Mouse (Mus musculus): Measurements from ENCODE around the gene Celf2. TPM values are rescaled to one million over a fixed set of nuclear protein-coding genes. Genes with fewer than 3 reads are reported as not detected.

The Celf2 gene
- polyA plus RNA-seq, 1 experiment from 2014 or later = 11.2 TPM

DNA sequence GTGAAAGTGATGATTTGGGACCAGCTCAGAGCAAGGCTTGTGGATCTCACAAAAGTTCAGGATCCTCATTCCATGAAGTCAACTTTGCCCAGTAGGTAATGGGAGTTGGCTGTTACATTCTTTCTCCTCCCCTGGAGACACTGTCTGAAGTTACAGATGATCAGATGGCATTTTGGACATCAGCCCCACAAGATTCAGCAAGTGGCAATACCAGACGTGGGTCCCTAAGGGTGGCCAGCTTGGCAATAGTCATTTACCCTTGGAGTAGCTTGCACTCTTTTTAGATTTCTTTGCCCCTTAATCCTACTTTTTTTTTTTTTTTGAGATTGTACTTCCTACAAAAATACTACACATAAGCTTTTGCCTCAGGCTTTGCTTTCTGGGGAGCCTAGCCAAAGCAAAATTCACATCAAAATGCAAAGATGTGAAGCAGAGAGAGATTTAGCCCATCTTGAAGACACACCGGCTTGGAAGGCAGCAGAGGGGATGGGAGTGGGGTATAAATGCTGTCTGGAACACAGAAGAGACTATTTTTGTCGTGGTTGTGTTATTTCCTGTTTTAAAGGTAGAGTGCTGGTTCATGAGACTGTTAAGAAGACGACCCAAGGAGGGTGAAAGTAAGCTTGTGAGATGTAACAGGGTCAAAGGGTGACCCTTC lies 397.1 kb downstream of the Celf2 start:
- Histone ChIP-seq H3K27me3 (no peaks in the 10 kb centered on the region), H3K4me1 (replicated peaks) (no peaks in the 10 kb centered on the region), H3K9me3 (replicated peaks) (no peaks in the 10 kb centered on the region), H3K4me2 (no peak overlapping the region), H3K27ac (replicated peaks) (no peak overlapping the region), H3K9ac (no peak overlapping the region), H3K4me3 (replicated peaks) (no peak overlapping the region), H3K36me3 (replicated peaks) (no peaks in the 10 kb centered on the region)
- 22% methylated on average over 4 of the region's 4 CpGs for WGBS (ENCODE audit: insufficient replicate concordance)
- no peak for ATAC-seq (ENCODE audit: insufficient read depth)

GRCm38 (mm10) chr2:7093414-7093813 lies 415.9 kb downstream of the Celf2 start:
- H3K27me3 ChIP-seq = no peaks in the 10 kb centered on the region
- no peak overlapping the region for H3K9ac ChIP-seq
- H3K9me3 ChIP-seq (replicated peaks) = no peaks in the 10 kb centered on the region
- H3K27ac ChIP-seq (replicated peaks) = no peak overlapping the region
- H3K36me3 ChIP-seq (replicated peaks) = no peaks in the 10 kb centered on the region
- WGBS (ENCODE audit: insufficient replicate concordance) = 51% methylated on average over 3 of the region's 3 CpGs
- H3K4me1 ChIP-seq (replicated peaks) = no peaks in the 10 kb centered on the region
- no peak overlapping the region for H3K4me2 ChIP-seq
- no peak overlapping the region for H3K4me3 ChIP-seq (replicated peaks)
- no peak for ATAC-seq (ENCODE audit: insufficient read depth)

DNA sequence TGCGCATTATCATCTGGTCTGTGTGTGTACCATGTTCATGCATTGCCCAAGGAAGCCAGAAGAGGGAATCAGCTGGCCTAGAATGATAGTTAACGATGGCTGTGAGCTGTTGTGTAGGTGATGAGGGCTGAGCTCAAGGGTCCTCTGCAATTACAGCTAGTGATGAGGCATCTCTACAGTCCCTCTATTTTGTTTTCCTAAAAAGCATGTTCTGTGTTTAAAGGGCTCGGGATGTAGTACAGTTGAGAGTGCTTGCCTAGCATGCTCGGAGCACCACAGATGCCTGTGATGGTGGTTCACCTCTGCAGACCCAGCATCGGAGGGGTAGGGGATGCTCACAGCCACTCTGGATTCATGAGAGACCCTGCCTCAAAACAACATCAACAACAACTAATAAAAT lies 416.7 kb downstream of the Celf2 start:
- H3K27ac ChIP-seq (replicated peaks) = no peak overlapping the region
- no peaks in the 10 kb centered on the region for H3K9me3 ChIP-seq (replicated peaks)
- 68% methylated on average over 5 of the region's 5 CpGs for WGBS (ENCODE audit: insufficient replicate concordance)
- H3K4me3 ChIP-seq (replicated peaks) = no peak overlapping the region
- no peak overlapping the region for H3K9ac ChIP-seq
- no peak overlapping the region for H3K4me2 ChIP-seq
- no peaks in the 10 kb centered on the region for H3K27me3 ChIP-seq
- no peaks in the 10 kb centered on the region for H3K36me3 ChIP-seq (replicated peaks)
- H3K4me1 ChIP-seq (replicated peaks) = no peaks in the 10 kb centered on the region
- no peak for ATAC-seq (ENCODE audit: insufficient read depth)

- H3K9ac ChIP-seq = no peak overlapping the region
- H3K36me3 ChIP-seq (replicated peaks) = no peaks in the 10 kb centered on the region
- H3K27ac ChIP-seq (replicated peaks) = no peak overlapping the region
- no peak overlapping the region for H3K4me3 ChIP-seq (replicated peaks)
- ATAC-seq (ENCODE audit: insufficient read depth) = no peak
- H3K4me1 ChIP-seq (replicated peaks) = no peaks in the 10 kb centered on the region
- no peak overlapping the region for H3K4me2 ChIP-seq
- H3K27me3 ChIP-seq = no peaks in the 10 kb centered on the region
- no peaks in the 10 kb centered on the region for H3K9me3 ChIP-seq (replicated peaks)
- WGBS (ENCODE audit: insufficient replicate concordance) = 22% methylated on average over 1 of the region's 1 CpGs
Measured at GRCm38 (mm10) chr2:7090496-7090895, 418.9 kb downstream of the Celf2 start.

DNA sequence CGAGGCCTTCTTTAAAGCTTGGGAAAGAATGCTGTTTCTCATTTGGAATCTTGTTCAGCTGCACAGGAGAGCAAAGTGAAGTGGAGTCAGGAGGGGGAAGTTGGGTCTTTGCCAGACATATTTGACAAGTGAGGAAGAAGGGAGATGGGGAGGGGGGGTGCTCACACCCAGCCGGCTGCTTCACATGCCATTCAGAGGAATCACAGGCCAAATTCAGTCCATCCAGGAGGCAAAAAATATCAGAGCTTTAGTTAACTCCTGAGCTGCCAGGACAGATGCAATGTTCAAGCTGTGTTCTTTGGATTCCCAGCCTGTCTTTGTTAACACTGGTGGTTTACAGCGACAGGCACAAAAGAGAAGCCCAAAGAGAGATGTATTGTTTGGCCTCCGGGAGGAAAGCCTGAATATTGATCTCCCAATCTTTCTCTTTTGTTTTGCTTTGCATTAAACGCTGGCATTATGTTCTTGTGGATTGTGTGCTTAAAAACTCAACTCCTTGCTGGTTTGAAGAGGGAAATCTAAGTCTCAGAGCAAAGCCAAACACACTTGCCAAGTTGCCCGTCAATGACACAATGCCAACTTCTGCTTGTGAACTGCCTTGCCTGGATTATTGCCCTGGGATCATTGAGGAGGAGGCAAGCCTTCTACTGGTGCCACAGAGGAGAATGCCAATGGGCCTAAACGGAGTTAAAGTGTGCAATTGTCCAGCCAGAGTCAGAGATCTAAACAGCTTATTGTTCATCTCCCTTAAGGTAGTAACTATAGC lies 420.1 kb downstream of the Celf2 start:
- ATAC-seq (ENCODE audit: insufficient read depth) = no peak
- WGBS (ENCODE audit: insufficient replicate concordance) = 40% methylated on average over 7 of the region's 7 CpGs
- no peaks in the 10 kb centered on the region for H3K4me1 ChIP-seq (replicated peaks)

GRCm38 (mm10) chr2:7088536-7088935 lies 420.8 kb downstream of the Celf2 start:
- no peak for ATAC-seq (ENCODE audit: insufficient read depth)
- H3K36me3 ChIP-seq (replicated peaks) = no peaks in the 10 kb centered on the region
- no peak overlapping the region for H3K27ac ChIP-seq (replicated peaks)
- no peaks in the 10 kb centered on the region for H3K4me1 ChIP-seq (replicated peaks)
- H3K9me3 ChIP-seq (replicated peaks) = no peaks in the 10 kb centered on the region
- H3K27me3 ChIP-seq = no peaks in the 10 kb centered on the region
- WGBS (ENCODE audit: insufficient replicate concordance) = 36% methylated on average over 4 of the region's 4 CpGs
- no peak overlapping the region for H3K4me2 ChIP-seq
- H3K4me3 ChIP-seq (replicated peaks) = no peak overlapping the region
- H3K9ac ChIP-seq = no peak overlapping the region

More for the DNA sequence above, 420.1 kb downstream of the Celf2 start:
- H3K27ac ChIP-seq (replicated peaks) = no peak overlapping the region
- H3K9me3 ChIP-seq (replicated peaks) = no peaks in the 10 kb centered on the region
- no peaks in the 10 kb centered on the region for H3K27me3 ChIP-seq
- H3K4me3 ChIP-seq (replicated peaks) = no peak overlapping the region
- H3K36me3 ChIP-seq (replicated peaks) = no peaks in the 10 kb centered on the region
- no peak overlapping the region for H3K9ac ChIP-seq
- H3K4me2 ChIP-seq = no peak overlapping the region

- WGBS (ENCODE audit: insufficient replicate concordance) = 65% methylated on average over 14 of the region's 14 CpGs
- Histone ChIP-seq H3K9me3 (replicated peaks) (no peaks in the 10 kb centered on the region), H3K9ac (no peak overlapping the region), H3K27me3 (no peaks in the 10 kb centered on the region), H3K4me2 (no peak overlapping the region), H3K4me1 (replicated peaks) (no peaks in the 10 kb centered on the region), H3K4me3 (replicated peaks) (no peak overlapping the region), H3K27ac (replicated peaks) (no peak overlapping the region), H3K36me3 (replicated peaks) (no peaks in the 10 kb centered on the region)
- ATAC-seq (ENCODE audit: insufficient read depth) = no peak
Measured at GRCm38 (mm10) chr2:7087480-7087879, 421.9 kb downstream of the Celf2 start.

- no peak overlapping the region for H3K4me3 ChIP-seq (replicated peaks)
- no peaks in the 10 kb centered on the region for H3K4me1 ChIP-seq (replicated peaks)
- no peaks in the 10 kb centered on the region for H3K27me3 ChIP-seq
- no peaks in the 10 kb centered on the region for H3K9me3 ChIP-seq (replicated peaks)
- no peak overlapping the region for H3K4me2 ChIP-seq
- H3K36me3 ChIP-seq (replicated peaks) = no peaks in the 10 kb centered on the region
- no peak overlapping the region for H3K27ac ChIP-seq (replicated peaks)
- no peak for ATAC-seq (ENCODE audit: insufficient read depth)
- H3K9ac ChIP-seq = no peak overlapping the region
- WGBS (ENCODE audit: insufficient replicate concordance) = 49% methylated on average over 4 of the region's 4 CpGs
Measured at GRCm38 (mm10) chr2:7083489-7084090, 425.8 kb downstream of the Celf2 start.

GRCm38 (mm10) chr2:7082376-7083025 lies 426.9 kb downstream of the Celf2 start:
- Histone ChIP-seq H3K36me3 (replicated peaks) (no peaks in the 10 kb centered on the region), H3K9me3 (replicated peaks) (no peaks in the 10 kb centered on the region), H3K4me2 (no peak overlapping the region), H3K4me3 (replicated peaks) (no peak overlapping the region), H3K27ac (replicated peaks) (no peak overlapping the region), H3K4me1 (replicated peaks) (no peaks in the 10 kb centered on the region), H3K27me3 (no peaks in the 10 kb centered on the region), H3K9ac (no peak overlapping the region)
- WGBS (ENCODE audit: insufficient replicate concordance) = 61% methylated on average over 9 of the region's 9 CpGs
- no peak for ATAC-seq (ENCODE audit: insufficient read depth)

GRCm38 (mm10) chr2:7080794-7081783 lies 428.3 kb downstream of the Celf2 start:
- Histone ChIP-seq H3K36me3 (replicated peaks) (no peaks in the 10 kb centered on the region), H3K9me3 (replicated peaks) (no peaks in the 10 kb centered on the region), H3K9ac (no peak overlapping the region), H3K4me1 (replicated peaks) (no peaks in the 10 kb centered on the region), H3K27me3 (no peaks in the 10 kb centered on the region), H3K4me3 (replicated peaks) (peak overlapping the region; percentile 20; the same call in 1 of the 2 replicates), H3K27ac (replicated peaks) (no peak overlapping the region), H3K4me2 (peak overlapping the region; percentile 49)
- no peak for ATAC-seq (ENCODE audit: insufficient read depth)
- WGBS (ENCODE audit: insufficient replicate concordance) = 17% methylated on average over 28 of the region's 28 CpGs

Measured in liver, embryonic 15.5 days (tissue).